13 mouse cellular contexts compared by ENCODE assay signal in genomic region chr7:139399977-139400685, GRCm38 (mm10). TPM values are rescaled to one million over a fixed set of nuclear protein-coding genes. Genes with fewer than 3 reads are reported as not detected.
A peak's percentile ranks its signal among the peaks of the same experiment; 100 is the strongest.
DNase-seq lines count a peak whose midpoint lies in the region; ATAC-seq and TF ChIP-seq lines count a peak whose summit lies in the region.
"Had no signal": no experiment of that assay in that cellular context is flagged by ENCODE, and none has a peak within 500 bp of the region (broad histone marks: within the 10 kb centered on the region; RNA-seq: fewer than 3 reads in every experiment).

No protein-coding gene starts in this region.

- peak; percentile 26; the same call in 1 of the 2 replicates for ATAC-seq in G1E (ENCODE audit: extremely low read depth, insufficient number of reproducible peaks, low FRiP score, poor library complexity, severe bottlenecking)
- peak; percentile 56 for ATAC-seq in neutrophil, adult 5-6 weeks (ENCODE audit: extremely low read depth, insufficient number of reproducible peaks, low FRiP score, poor library complexity, severe bottlenecking)
- no peak for ATAC-seq in erythroid progenitor cell, adult 5-6 weeks (replicated peaks; ENCODE audit: low FRiP score, poor library complexity, severe bottlenecking)
- ATAC-seq: midbrain, embryonic 15.5 days had no signal

- H3K9me3 ChIP-seq in G1E (replicated peaks), result peaks cover 55% of the 10 kb centered on the region
- H3K9me3 ChIP-seq: heart, embryonic 12.5 days; lung, embryonic 15.5 days; midbrain, embryonic 15.5 days had no signal

- peaks cover 18% of the 10 kb centered on the region for H3K4me1 ChIP-seq in G1E (ENCODE audit: insufficient read depth, low read depth, low read length)
- peaks cover 40% of the 10 kb centered on the region for H3K4me1 ChIP-seq in lung, adult 2 months (ENCODE audit: control insufficient read depth, insufficient read depth, low read length)

- TF ChIP-seq CTCF in G1E (IDR thresholded peaks at IDR 0.05; ENCODE audit: low read depth, low read length), result no peak
- TF ChIP-seq CTCF in lung, adult 2 months (IDR thresholded peaks at IDR 0.05; ENCODE audit: insufficient read depth, low read length), result no peak

- H3K4me3 ChIP-seq in G1E (ENCODE audit: low read depth, low read length), result no peak overlapping the region
- no peak overlapping the region for H3K4me3 ChIP-seq in lung, adult 2 months (replicated peaks; ENCODE audit: extremely low read depth, low read depth, low read length)
- H3K4me3 ChIP-seq: heart, embryonic 12.5 days; lung, embryonic 15.5 days; midbrain, embryonic 15.5 days had no signal

- WGBS in lung, adult 2 months, result 67% methylated on average over 11 of the region's 11 CpGs

- no peaks in the 10 kb centered on the region for H3K36me3 ChIP-seq in G1E (replicated peaks)
- H3K36me3 ChIP-seq: lung, embryonic 15.5 days; midbrain, embryonic 15.5 days had no signal

- peak; percentile 33 for DNase-seq in spleen, adult 12 weeks (ENCODE audit: low spot score)
- no peak for DNase-seq in spleen, adult 18-20 months
- DNase-seq in G1E (ENCODE audit: low spot score), result peak; percentile 14
- peak; percentile 32 for DNase-seq in adrenal gland, postnatal 25 days
- DNase-seq in cerebellum, postnatal 25 days, result no peak
- no peak for DNase-seq in lung, adult 2 months
- DNase-seq: left cerebral cortex, postnatal 4 days; right cerebral cortex, postnatal 4 days had no signal

- no peak for TF ChIP-seq POLR2A in lung, adult 2 months (IDR thresholded peaks at IDR 0.05; ENCODE audit: borderline replicate concordance, extremely low read depth, low read depth, low read length)

- H3K27me3 ChIP-seq in G1E (ENCODE audit: insufficient read depth, low read length), result no peaks in the 10 kb centered on the region
- H3K27me3 ChIP-seq: heart, embryonic 12.5 days; lung, embryonic 15.5 days; midbrain, embryonic 15.5 days had no signal

RNA-seq across cellular contexts. Expression of gene Inpp5a, which starts 11.2 kb away (rescaled TPM):
- total RNA-seq in G1E (2014; fragmentation: Nextera tagmentation) (5.6 and 6.2 TPM in 2 replicates), G1E (2017) (1.1 and 1.2 TPM in 2 replicates)
- polyA plus RNA-seq in G1E (2012), result 2.5 and 2.8 TPM in 2 replicates
- 67.4 and 93.7 TPM in 2 replicates for total RNA-seq in adrenal gland, postnatal 25 days (2021)
- total RNA-seq in neutrophil, adult 5-6 weeks (2017), result 38.1 and 41.7 TPM in 2 replicates
- 52.1 and 61.0 TPM in 2 replicates for polyA plus RNA-seq in lung, adult 2 months (2012; rRNA removed)
- total RNA-seq in erythroid progenitor cell, adult 5-6 weeks (2015; ENCODE audit: low replicate concordance), result 17.7 and 20.1 TPM in 2 replicates
- total RNA-seq in erythroid progenitor cell, adult 5-6 weeks (2017; ENCODE audit: low replicate concordance), result 9.0 and 14.7 TPM in 2 replicates

Comparison
In these comparisons a context has a peak if more than half of its experiments do, and no peak if none do; other contexts are left out.
1. DNase-seq: peak in spleen, adult 12 weeks (single experiment), G1E (single experiment) and adrenal gland, postnatal 25 days (single experiment); none in spleen, adult 18-20 months (0 of 2), cerebellum, postnatal 25 days (0 of 2) and lung, adult 2 months (single experiment).